Mouse (Mus musculus) effector memory CD4-positive, alpha-beta T cell, adult 5 months (primary cell): ENCODE data around the gene P2rx7. TPM values are rescaled to one million over a fixed set of nuclear protein-coding genes. Genes with fewer than 3 reads are reported as not detected.

Experiments
- polyA plus RNA-seq: library from polyadenylated mRNA; unstranded; fragments of 100-300 nt; shearing (Covaris generic); gene quantifications from one replicate; pipeline ENCODE4 v1.2.1, GENCODE M21; 2017

P2rx7 gene
- 45.1 TPM for polyA plus RNA-seq

GRCm38 (mm10) chr5:122643701-122644100 is at the start of gene P2rx7:
Gene P2rx7, plus strand, starts transcription at chr5:122643911.

GRCm38 (mm10) chr5:122613908-122614732 is 29.6 kb upstream of the P2rx7 start, which contains the start of gene Ift81:
Gene Ift81, minus strand, starts transcription at chr5:122614518.

GRCm38 (mm10) chr5:122707276-122708181 is 63.8 kb downstream of the P2rx7 start, which contains the start of gene P2rx4:
Gene P2rx4, plus strand, starts transcription at chr5:122707544.

Other genes starting within 250 kb of the P2rx7 start
- gene Anapc7, start 222.2 kb upstream of the P2rx7 start, polyA plus RNA-seq = 27.3 TPM
- 88.9 TPM for gene Atp2a2, start 141.7 kb upstream of the P2rx7 start, polyA plus RNA-seq
- 4.1 TPM for gene Ift81, start 29.4 kb upstream of the P2rx7 start, polyA plus RNA-seq
- 61.3 TPM for gene P2rx4, start 63.6 kb downstream of the P2rx7 start, polyA plus RNA-seq
- 16.3 TPM for gene Camkk2, start 135.5 kb downstream of the P2rx7 start, polyA plus RNA-seq
- gene Anapc5, start 177.4 kb downstream of the P2rx7 start, polyA plus RNA-seq = 225 TPM
- 25.8 TPM for gene Rnf34, start 206.1 kb downstream of the P2rx7 start, polyA plus RNA-seq